Mouse (Mus musculus): ENCODE data around the gene Kng2. TPM values are rescaled to one million over a fixed set of nuclear protein-coding genes. Genes with fewer than 3 reads are reported as not detected.
"Not testable (repeated sequence)": the region's sequence is repeated elsewhere in the genome, so short reads cannot be mapped to it uniquely, and the experiment has no call there.

Kng2 gene
- polyA plus RNA-seq, 1 experiment from 2014 or later = 0.13 TPM

GRCm38 (mm10) chr16:22941825-22942476, 87.3 kb downstream of the Kng2 start:
- DNase-seq (ENCODE audit: low spot score); H3K27ac ChIP-seq (ENCODE audit: low read depth, low read length); H3K4me1 ChIP-seq (ENCODE audit: control insufficient read depth, insufficient read depth, low read length); H3K27me3 ChIP-seq (replicated peaks; ENCODE audit: control insufficient read depth, insufficient read depth, low read length); ATAC-seq; H3K9me3 ChIP-seq (replicated peaks; ENCODE audit: control insufficient read depth, low read length); H3K36me3 ChIP-seq (ENCODE audit: control insufficient read depth, insufficient read depth, low read length); H3K9ac ChIP-seq (ENCODE audit: low read length); H3K4me3 ChIP-seq (ENCODE audit: low read depth, low read length); H3K4me2 ChIP-seq (ENCODE audit: low read length): not testable (repeated sequence)

- Histone ChIP-seq H3K36me3 (ENCODE audit: control insufficient read depth, insufficient read depth, low read length) (no peaks in the 10 kb centered on the region), H3K9ac (ENCODE audit: low read length) (no peak overlapping the region), H3K9me3 (replicated peaks; ENCODE audit: control insufficient read depth, low read length) (peaks cover 3% of the 10 kb centered on the region; the same call in 1 of the 2 replicates), H3K4me2 (ENCODE audit: low read length) (no peak overlapping the region), H3K27ac (ENCODE audit: low read depth, low read length) (no peak overlapping the region), H3K4me3 (ENCODE audit: low read depth, low read length) (no peak overlapping the region), H3K4me1 (ENCODE audit: control insufficient read depth, insufficient read depth, low read length) (no peaks in the 10 kb centered on the region), H3K27me3 (replicated peaks; ENCODE audit: control insufficient read depth, insufficient read depth, low read length) (no peaks in the 10 kb centered on the region)
- 87% methylated on average over 8 of the region's 8 CpGs for WGBS
- DNase-seq (ENCODE audit: low spot score) (no peak), ATAC-seq (no peak)
Observed at GRCm38 (mm10) chr16:22939120-22939695, 90.1 kb downstream of the Kng2 start.

GRCm38 (mm10) chr16:22938541-22938940, 90.7 kb downstream of the Kng2 start:
- no peak overlapping the region for H3K4me3 ChIP-seq (ENCODE audit: low read depth, low read length)
- no peaks in the 10 kb centered on the region for H3K36me3 ChIP-seq (ENCODE audit: control insufficient read depth, insufficient read depth, low read length)
- H3K4me2 ChIP-seq (ENCODE audit: low read length) = no peak overlapping the region
- H3K27ac ChIP-seq (ENCODE audit: low read depth, low read length) = no peak overlapping the region
- ATAC-seq (no peak), DNase-seq (ENCODE audit: low spot score) (no peak)
- no peak overlapping the region for H3K9ac ChIP-seq (ENCODE audit: low read length)
- 82% methylated on average over 2 of the region's 2 CpGs for WGBS
- H3K27me3 ChIP-seq (replicated peaks; ENCODE audit: control insufficient read depth, insufficient read depth, low read length) = no peaks in the 10 kb centered on the region
- H3K9me3 ChIP-seq (replicated peaks; ENCODE audit: control insufficient read depth, low read length) = peaks cover 3% of the 10 kb centered on the region; the same call in 1 of the 2 replicates
- no peaks in the 10 kb centered on the region for H3K4me1 ChIP-seq (ENCODE audit: control insufficient read depth, insufficient read depth, low read length)

- H3K4me2 ChIP-seq (ENCODE audit: low read length) = no peak overlapping the region
Observed at GRCm38 (mm10) chr16:22937631-22938030, 91.7 kb downstream of the Kng2 start.

More at GRCm38 (mm10) chr16:22937631-22938030, 91.7 kb downstream of the Kng2 start:
- ATAC-seq (no peak), DNase-seq (ENCODE audit: low spot score) (no peak)
- Histone ChIP-seq H3K27ac (ENCODE audit: low read depth, low read length) (no peak overlapping the region), H3K9ac (ENCODE audit: low read length) (no peak overlapping the region), H3K36me3 (ENCODE audit: control insufficient read depth, insufficient read depth, low read length) (no peaks in the 10 kb centered on the region), H3K9me3 (replicated peaks; ENCODE audit: control insufficient read depth, low read length) (peaks cover 3% of the 10 kb centered on the region; the same call in 1 of the 2 replicates), H3K4me1 (ENCODE audit: control insufficient read depth, insufficient read depth, low read length) (no peaks in the 10 kb centered on the region), H3K4me3 (ENCODE audit: low read depth, low read length) (no peak overlapping the region), H3K27me3 (replicated peaks; ENCODE audit: control insufficient read depth, insufficient read depth, low read length) (no peaks in the 10 kb centered on the region)
- 92% methylated on average over 12 of the region's 12 CpGs for WGBS

Other genes with a start within 250 kb of the Kng2 start
- gene Crygs, start 217.9 kb downstream of the Kng2 start, polyA plus RNA-seq (2014; fragmentation: Nextera tagmentation; extraction: Ambion mirVana) = not detected in 2 replicates
- 29.7 and 30.7 TPM in 2 replicates for gene Tbccd1, start 171.8 kb downstream of the Kng2 start, polyA plus RNA-seq (2014; fragmentation: Nextera tagmentation; extraction: Ambion mirVana)
- gene Dnajb11, start 171.6 kb downstream of the Kng2 start, polyA plus RNA-seq (2014; fragmentation: Nextera tagmentation; extraction: Ambion mirVana) = 72.7 and 81.1 TPM in 2 replicates
- gene Ahsg, start 138.2 kb downstream of the Kng2 start, polyA plus RNA-seq (2014; fragmentation: Nextera tagmentation; extraction: Ambion mirVana) = not detected in 2 replicates
- gene Fetub, start 111.1 kb downstream of the Kng2 start, polyA plus RNA-seq (2014; fragmentation: Nextera tagmentation; extraction: Ambion mirVana) = not detected in 2 replicates
- not detected in 2 replicates for gene Hrg, start 78.4 kb downstream of the Kng2 start, polyA plus RNA-seq (2014; fragmentation: Nextera tagmentation; extraction: Ambion mirVana)
- gene Kng1, start 28.4 kb upstream of the Kng2 start, polyA plus RNA-seq (2014; fragmentation: Nextera tagmentation; extraction: Ambion mirVana) = not detected in 2 replicates
- gene Eif4a2, start 78.0 kb upstream of the Kng2 start, polyA plus RNA-seq (2014; fragmentation: Nextera tagmentation; extraction: Ambion mirVana) = 340 and 434 TPM in 2 replicates
- gene Rfc4, start 98.3 kb upstream of the Kng2 start, polyA plus RNA-seq (2014; fragmentation: Nextera tagmentation; extraction: Ambion mirVana) = 82.7 and 110 TPM in 2 replicates
- not detected in 2 replicates for gene Adipoq, start 117.1 kb upstream of the Kng2 start, polyA plus RNA-seq (2014; fragmentation: Nextera tagmentation; extraction: Ambion mirVana)
- 46.0 and 56.0 TPM in 2 replicates for gene St6gal1, start 195.3 kb upstream of the Kng2 start, polyA plus RNA-seq (2014; fragmentation: Nextera tagmentation; extraction: Ambion mirVana)

Measured in forebrain, embryonic 14.5 days (tissue).